ENCODE assay signal across 33 mouse cellular contexts in the genomic region with DNA sequence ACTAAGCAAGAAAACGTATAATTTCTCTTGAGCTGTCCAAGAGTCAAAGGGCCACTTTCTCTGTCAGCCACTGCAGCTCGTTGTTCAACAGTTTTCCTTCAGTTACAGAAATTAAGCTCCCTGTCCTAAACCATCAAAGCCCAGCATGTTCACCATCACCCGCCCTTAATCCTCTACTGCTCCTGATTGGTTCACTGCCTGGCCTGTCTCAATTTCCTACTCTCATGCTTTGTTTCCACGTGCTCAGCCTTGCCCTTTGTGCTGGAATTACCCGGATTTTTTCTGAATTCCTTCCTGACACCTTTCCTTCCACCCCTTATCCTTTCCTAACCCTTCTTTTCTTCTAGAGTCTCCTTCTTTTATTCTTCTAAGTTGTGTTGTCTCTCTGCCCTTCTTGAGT.
A peak's percentile ranks its signal among the peaks of the same experiment; 100 is the strongest.
DNase-seq lines count a peak whose midpoint lies in the region; ATAC-seq and TF ChIP-seq lines count a peak whose summit lies in the region.
"Had no signal": no experiment of that assay in that cellular context is flagged by ENCODE, and none has a peak within 500 bp of the region (broad histone marks: within the 10 kb centered on the region; RNA-seq: fewer than 3 reads in every experiment).

No protein-coding gene starts in this region.

- DNase-seq in kidney, postnatal 4 days = no peak
- peak; percentile 17 for DNase-seq in retina, embryonic 14.5 days (ENCODE audit: low spot score)
- no peak for DNase-seq in retina, postnatal 1 day
- DNase-seq in embryonic facial prominence, embryonic 11.5 days (ENCODE audit: low spot score) = peak; percentile 23
- peak; percentile 4 for DNase-seq in limb, embryonic 14.5 days (ENCODE audit: low spot score)
- no peak for DNase-seq in natural killer cell, adult 2 months (ENCODE audit: low spot score in 2 of 2)
- DNase-seq: adrenal gland, adult 2 months; adrenal gland, postnatal 36 days; cerebellum, adult 2 months; cerebellum, postnatal 25 days; heart, adult 2 months; heart, postnatal 4 days; kidney, adult 9 months; kidney, postnatal 14 days; layer of hippocampus, postnatal 36 days; left cerebral cortex, postnatal 4 days; liver, embryonic 13.5 days; lung, adult 18-20 months; lung, postnatal 4 days; right cerebral cortex, postnatal 4 days; thymus, adult 18-20 months; thymus, postnatal 25 days had no signal

- no peaks in the 10 kb centered on the region for H3K36me3 ChIP-seq in kidney, embryonic 16.5 days (ENCODE audit: insufficient read depth, low read length)
- no peaks in the 10 kb centered on the region for H3K36me3 ChIP-seq in embryonic facial prominence, embryonic 11.5 days (replicated peaks; ENCODE audit: control insufficient read depth, insufficient read depth, low read depth, low read length)
- no peaks in the 10 kb centered on the region for H3K36me3 ChIP-seq in limb, embryonic 14.5 days (ENCODE audit: control insufficient read depth, insufficient read depth, low read length)
- H3K36me3 ChIP-seq: heart, embryonic 12.5 days; hindbrain, embryonic 13.5 days; liver, embryonic 13.5 days had no signal

- H3K4me2 ChIP-seq in kidney, embryonic 16.5 days (replicated peaks; ENCODE audit: low read depth, low read length) = no peak overlapping the region
- H3K4me2 ChIP-seq in embryonic facial prominence, embryonic 11.5 days (ENCODE audit: low read depth, low read length) = no peak overlapping the region
- H3K4me2 ChIP-seq in limb, embryonic 14.5 days (replicated peaks; ENCODE audit: low read depth, low read length, severe bottlenecking) = no peak overlapping the region
- H3K4me2 ChIP-seq: heart, embryonic 12.5 days; hindbrain, embryonic 13.5 days; liver, embryonic 13.5 days had no signal

- H3K4me1 ChIP-seq in kidney, embryonic 16.5 days (ENCODE audit: insufficient read depth, low read length) = no peaks in the 10 kb centered on the region
- H3K4me1 ChIP-seq in embryonic facial prominence, embryonic 11.5 days (ENCODE audit: control insufficient read depth, insufficient read depth, low read length) = no peaks in the 10 kb centered on the region
- peaks cover 4% of the 10 kb centered on the region; the same call in 1 of the 2 replicates for H3K4me1 ChIP-seq in limb, embryonic 14.5 days (ENCODE audit: control insufficient read depth, insufficient read depth, low read length)
- H3K4me1 ChIP-seq: heart, embryonic 12.5 days; hindbrain, embryonic 13.5 days; liver, embryonic 13.5 days had no signal

- no peak for TF ChIP-seq POLR2A in limb, embryonic 14.5 days (IDR thresholded peaks at IDR 0.05; ENCODE audit: borderline replicate concordance, extremely low read depth, insufficient read depth, insufficient read length)

- no peak overlapping the region for H3K9ac ChIP-seq in kidney, embryonic 16.5 days (replicated peaks; ENCODE audit: low read length)
- no peak overlapping the region for H3K9ac ChIP-seq in embryonic facial prominence, embryonic 11.5 days (replicated peaks; ENCODE audit: low read length)
- no peak overlapping the region for H3K9ac ChIP-seq in limb, embryonic 14.5 days (ENCODE audit: low read depth, low read length, severe bottlenecking)
- H3K9ac ChIP-seq: heart, embryonic 12.5 days; hindbrain, embryonic 13.5 days; liver, embryonic 13.5 days had no signal

- no peak overlapping the region for H3K27ac ChIP-seq in kidney, embryonic 16.5 days (ENCODE audit: low read length)
- H3K27ac ChIP-seq in embryonic facial prominence, embryonic 11.5 days (replicated peaks; ENCODE audit: low read depth, low read length) = no peak overlapping the region
- no peak overlapping the region for H3K27ac ChIP-seq in limb, embryonic 14.5 days (replicated peaks; ENCODE audit: low read depth, low read length)
- H3K27ac ChIP-seq: heart, adult 2 months; hindbrain, embryonic 13.5 days; layer of hippocampus, adult 2 months; liver, embryonic 13.5 days; stomach, postnatal 0 days had no signal

- WGBS in kidney, embryonic 16.5 days = 37% methylated on average over 5 of the region's 5 CpGs
- 36% methylated on average over 5 of the region's 5 CpGs for WGBS in embryonic facial prominence, embryonic 11.5 days
- 28% methylated on average over 5 of the region's 5 CpGs for WGBS in limb, embryonic 14.5 days

- H3K27me3 ChIP-seq in kidney, embryonic 16.5 days (ENCODE audit: insufficient read depth, low read length) = no peaks in the 10 kb centered on the region; the same call in 1 of the 2 replicates
- H3K27me3 ChIP-seq in embryonic facial prominence, embryonic 11.5 days (ENCODE audit: control insufficient read depth, insufficient read depth, low read length) = no peaks in the 10 kb centered on the region
- H3K27me3 ChIP-seq in limb, embryonic 14.5 days (ENCODE audit: control insufficient read depth, insufficient read depth, low read length) = no peaks in the 10 kb centered on the region
- H3K27me3 ChIP-seq: heart, embryonic 12.5 days; hindbrain, embryonic 13.5 days; liver, embryonic 13.5 days had no signal

- ATAC-seq in kidney, embryonic 16.5 days (ENCODE audit: low FRiP score, low TSS enrichment) = peak; percentile 55; the same call in 1 of the 2 replicates
- ATAC-seq in embryonic facial prominence, embryonic 11.5 days (replicated peaks; ENCODE audit: insufficient number of reproducible peaks, low FRiP score, low TSS enrichment, low read depth) = peak; percentile 74; the same call in 1 of the 2 replicates
- no peak for ATAC-seq in limb, embryonic 14.5 days (ENCODE audit: low FRiP score, low read depth)
- no peak for ATAC-seq in megakaryocyte-erythroid progenitor cell, adult 5-6 weeks (replicated peaks; ENCODE audit: low FRiP score, low TSS enrichment, poor library complexity, severe bottlenecking)
- ATAC-seq: activated CD4-positive, CD25-positive, alpha-beta regulatory T cell, adult 4 months; forebrain, embryonic 16.5 days; intestine, postnatal 0 days; lung, postnatal 0 days had no signal

- H3K4me3 ChIP-seq in kidney, embryonic 16.5 days (ENCODE audit: low read length) = no peak overlapping the region
- no peak overlapping the region for H3K4me3 ChIP-seq in embryonic facial prominence, embryonic 11.5 days (ENCODE audit: low read depth, low read length)
- H3K4me3 ChIP-seq in limb, embryonic 14.5 days (replicated peaks; ENCODE audit: low read length) = no peak overlapping the region
- H3K4me3 ChIP-seq: heart, adult 2 months; heart, embryonic 12.5 days; hindbrain, embryonic 13.5 days; layer of hippocampus, adult 2 months; liver, embryonic 13.5 days; megakaryocyte, embryonic 14.5 days had no signal

- no peaks in the 10 kb centered on the region for H3K9me3 ChIP-seq in kidney, embryonic 16.5 days (ENCODE audit: low read length)
- H3K9me3 ChIP-seq in embryonic facial prominence, embryonic 11.5 days (replicated peaks; ENCODE audit: control insufficient read depth, low read length) = no peaks in the 10 kb centered on the region
- H3K9me3 ChIP-seq in limb, embryonic 14.5 days (ENCODE audit: control insufficient read depth, low read length) = no peaks in the 10 kb centered on the region
- H3K9me3 ChIP-seq: heart, embryonic 12.5 days; hindbrain, embryonic 13.5 days; liver, embryonic 13.5 days had no signal

Comparison
In these comparisons a context has a peak if more than half of its experiments do, and no peak if none do; other contexts are left out.
1. DNase-seq: peak in retina, embryonic 14.5 days (single experiment), embryonic facial prominence, embryonic 11.5 days (single experiment) and limb, embryonic 14.5 days (single experiment); none in kidney, postnatal 4 days (0 of 2), retina, postnatal 1 day (single experiment) and natural killer cell, adult 2 months (0 of 2).
2. ATAC-seq: peak in kidney, embryonic 16.5 days (single experiment) and embryonic facial prominence, embryonic 11.5 days (single experiment); none in limb, embryonic 14.5 days (single experiment) and megakaryocyte-erythroid progenitor cell, adult 5-6 weeks (single experiment).